Mouse (Mus musculus) megakaryocyte, embryonic 14.5 days (primary cell): ENCODE data around the gene Kcnip4. TPM values are rescaled to one million over a fixed set of nuclear protein-coding genes. Genes with fewer than 3 reads are reported as not detected.

Experiments
- H3K27me3 ChIP-seq: replicated peaks from 2 replicates; pipeline ENCODE3; 2012; ENCODE audit warnings: inconsistent platforms
- H3K36me3 ChIP-seq: replicated peaks from 2 replicates; pipeline ENCODE3; 2012; ENCODE audit warnings: low read length, inconsistent platforms, mixed read lengths
- H3K4me1 ChIP-seq: 2 replicates; pipeline ENCODE4 v1.6.1; 2012; ENCODE audit warnings: inconsistent platforms
- H3K4me3 ChIP-seq: replicated peaks from 2 replicates; pipeline ENCODE3; 2012; ENCODE audit warnings: moderate library complexity, mild to moderate bottlenecking, inconsistent platforms
- H3K9me3 ChIP-seq: 2 replicates; pipeline ENCODE4 v1.6.1; 2012; ENCODE audit warnings: inconsistent platforms
- FLI1 ChIP-seq: IDR thresholded peaks from 2 replicates; pipeline ENCODE4 v1.6.1; 2012; ENCODE audit warnings: low read length, inconsistent platforms, mixed read lengths
- GATA1 ChIP-seq: IDR thresholded peaks from 3 replicates; pipeline ENCODE4 v1.6.1; 2012; ENCODE audit warnings: mixed read lengths, low read length, inconsistent platforms, borderline replicate concordance
- polyA plus RNA-seq: library from polyadenylated mRNA; stranded (reverse); fragments of >175 nt; gene quantifications from 2 replicates; pipeline ENCODE4 v1.2.3, GENCODE M21; 2012; ENCODE audit warnings: low replicate concordance; ENCODE audit not compliant: insufficient read depth

The Kcnip4 gene
- polyA plus RNA-seq, 1 experiment = not detected

DNA sequence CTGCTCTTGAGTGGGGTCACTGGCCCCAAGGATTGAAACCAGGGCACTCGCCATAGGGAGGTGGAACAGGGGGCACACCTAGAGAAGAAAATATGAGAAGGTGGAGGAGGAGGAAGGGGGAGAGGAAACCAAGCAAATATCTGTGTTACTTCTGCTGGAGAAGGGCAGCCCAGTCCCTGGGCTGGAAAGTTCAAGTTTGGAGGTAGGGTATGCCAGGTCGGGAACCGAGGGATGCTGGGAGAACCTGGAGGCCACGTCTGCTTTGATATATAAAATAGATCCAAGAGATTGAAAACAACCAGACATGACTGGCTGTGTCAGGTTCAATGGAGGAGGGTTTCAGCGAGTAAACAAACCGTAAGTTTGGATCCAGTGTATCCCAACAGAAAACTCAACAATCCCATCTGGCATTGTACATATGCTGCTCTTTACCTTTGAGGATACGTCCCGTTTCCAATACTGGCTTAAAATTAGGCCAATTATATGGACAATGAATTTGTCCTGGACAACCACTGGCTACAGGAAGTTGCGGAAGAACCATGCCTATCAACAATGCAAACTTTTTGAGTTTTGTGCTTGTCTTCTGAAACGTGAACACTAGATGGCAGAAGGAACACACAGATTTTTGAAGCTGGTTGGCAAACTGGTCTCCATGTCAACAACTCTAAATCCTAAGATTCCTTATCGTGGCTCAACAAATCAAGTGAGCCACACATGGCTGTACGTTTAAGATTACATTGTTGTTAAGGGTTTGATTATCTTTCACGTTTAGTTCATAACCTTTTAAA is 155.9 kb downstream of the Kcnip4 start:
- Histone ChIP-seq H3K4me1 (no peaks in the 10 kb centered on the region), H3K4me3 (no peak overlapping the region), H3K36me3 (no peaks in the 10 kb centered on the region), H3K27me3 (no peaks in the 10 kb centered on the region), H3K9me3 (no peaks in the 10 kb centered on the region)
- TF ChIP-seq FLI1 (no peak), GATA1 (no peak)

DNA sequence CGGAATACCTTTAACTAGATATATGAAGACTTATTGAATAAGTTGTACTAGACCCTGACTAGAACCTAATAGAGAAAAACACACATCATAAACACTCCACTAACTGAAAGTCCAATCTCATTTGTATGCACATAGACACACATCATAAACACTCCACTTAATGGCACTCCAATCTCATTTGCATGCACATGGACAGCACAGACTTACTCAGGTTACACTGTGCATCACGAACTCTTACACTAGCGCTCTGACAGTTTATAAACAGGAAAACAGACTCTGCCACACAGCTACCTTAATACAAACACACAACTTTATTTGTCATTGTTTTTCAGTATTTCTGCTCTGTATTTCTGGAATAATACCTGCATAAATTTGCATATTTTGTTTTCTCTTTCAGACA is 168.3 kb downstream of the Kcnip4 start:
- Histone ChIP-seq H3K9me3 (0 out of 2 replicates have a peak, but pooled peaks cover 4% of the 10 kb centered on the region), H3K4me3 (no peak overlapping the region)

DNA sequence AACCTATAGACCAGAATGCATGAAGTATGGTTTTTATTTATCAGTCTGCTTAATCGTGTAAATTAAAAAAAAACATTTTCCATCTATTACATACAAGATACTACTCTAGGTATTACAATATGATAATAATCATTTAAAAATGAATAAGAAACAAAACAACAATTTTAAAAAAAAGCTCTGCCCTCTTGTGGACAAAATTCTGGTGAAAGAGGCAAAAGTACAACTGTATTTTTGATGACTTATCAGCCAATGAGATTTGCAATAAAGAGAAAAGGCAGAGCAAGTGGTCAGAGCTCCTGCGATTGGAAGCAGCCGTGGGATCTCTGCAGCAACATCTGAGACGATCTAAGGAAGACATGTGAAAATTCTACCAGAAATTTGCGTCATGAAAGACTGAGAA is 172.6 kb downstream of the Kcnip4 start:
- no peak overlapping the region for H3K4me3 ChIP-seq
- no peak for TF ChIP-seq FLI1
- no peak for TF ChIP-seq GATA1
- no peaks in the 10 kb centered on the region for H3K27me3 ChIP-seq
- no peaks in the 10 kb centered on the region for H3K4me1 ChIP-seq
- no peaks in the 10 kb centered on the region for H3K36me3 ChIP-seq
- 0 out of 2 replicates have a peak, but pooled peaks cover 4% of the 10 kb centered on the region for H3K9me3 ChIP-seq

More for the DNA sequence above, 168.3 kb downstream of the Kcnip4 start:
- TF ChIP-seq FLI1 (no peak), GATA1 (no peak)
- Histone ChIP-seq H3K27me3 (no peaks in the 10 kb centered on the region), H3K4me1 (no peaks in the 10 kb centered on the region), H3K36me3 (no peaks in the 10 kb centered on the region)

GRCm38 (mm10) chr5:49350126-49350909 is 174.4 kb downstream of the Kcnip4 start:
- Histone ChIP-seq H3K36me3 (no peaks in the 10 kb centered on the region), H3K9me3 (0 out of 2 replicates have a peak, but pooled peaks cover 4% of the 10 kb centered on the region), H3K4me1 (no peaks in the 10 kb centered on the region), H3K4me3 (no peak overlapping the region), H3K27me3 (no peaks in the 10 kb centered on the region)
- no peak for TF ChIP-seq GATA1
- TF ChIP-seq FLI1 = no peak

GRCm38 (mm10) chr5:49349541-49349940 is 175.2 kb downstream of the Kcnip4 start:
- Histone ChIP-seq H3K9me3 (no peaks in the 10 kb centered on the region), H3K36me3 (no peaks in the 10 kb centered on the region), H3K4me3 (no peak overlapping the region), H3K27me3 (no peaks in the 10 kb centered on the region), H3K4me1 (no peaks in the 10 kb centered on the region)
- TF ChIP-seq GATA1 (no peak), FLI1 (no peak)

- Histone ChIP-seq H3K36me3 (no peaks in the 10 kb centered on the region), H3K27me3 (no peaks in the 10 kb centered on the region), H3K4me3 (no peak overlapping the region), H3K4me1 (no peaks in the 10 kb centered on the region), H3K9me3 (no peaks in the 10 kb centered on the region)
- TF ChIP-seq FLI1 = no peak
- no peak for TF ChIP-seq GATA1
Observed at GRCm38 (mm10) chr5:49348511-49348910, 176.2 kb downstream of the Kcnip4 start.

GRCm38 (mm10) chr5:49344606-49345005 is 180.1 kb downstream of the Kcnip4 start:
- no peaks in the 10 kb centered on the region for H3K9me3 ChIP-seq
- H3K4me1 ChIP-seq = no peaks in the 10 kb centered on the region
- no peaks in the 10 kb centered on the region for H3K27me3 ChIP-seq
- H3K36me3 ChIP-seq = no peaks in the 10 kb centered on the region
- no peak overlapping the region for H3K4me3 ChIP-seq
- TF ChIP-seq FLI1 (no peak), GATA1 (no peak)

GRCm38 (mm10) chr5:49337164-49337563 is 187.5 kb downstream of the Kcnip4 start:
- no peaks in the 10 kb centered on the region for H3K9me3 ChIP-seq
- TF ChIP-seq GATA1 (no peak), FLI1 (no peak)
- no peaks in the 10 kb centered on the region for H3K4me1 ChIP-seq
- H3K4me3 ChIP-seq = no peak overlapping the region
- no peaks in the 10 kb centered on the region for H3K36me3 ChIP-seq
- H3K27me3 ChIP-seq = no peaks in the 10 kb centered on the region

- H3K9me3 ChIP-seq = no peaks in the 10 kb centered on the region
- no peak overlapping the region for H3K4me3 ChIP-seq
- no peaks in the 10 kb centered on the region for H3K36me3 ChIP-seq
- TF ChIP-seq GATA1 (no peak), FLI1 (no peak)
- no peaks in the 10 kb centered on the region for H3K27me3 ChIP-seq
- no peaks in the 10 kb centered on the region for H3K4me1 ChIP-seq
Observed at GRCm38 (mm10) chr5:49333063-49333462, 191.6 kb downstream of the Kcnip4 start.

- TF ChIP-seq FLI1 = no peak
- TF ChIP-seq GATA1 = no peak
- no peaks in the 10 kb centered on the region for H3K9me3 ChIP-seq
- no peak overlapping the region for H3K4me3 ChIP-seq
- no peaks in the 10 kb centered on the region for H3K36me3 ChIP-seq
- no peaks in the 10 kb centered on the region for H3K4me1 ChIP-seq
- H3K27me3 ChIP-seq = no peaks in the 10 kb centered on the region
Observed at GRCm38 (mm10) chr5:49329023-49329422, 195.7 kb downstream of the Kcnip4 start.
